Mouse (Mus musculus) bone marrow, adult 2 months (tissue): Measurements from ENCODE around the gene Samd14. TPM values are rescaled to one million over a fixed set of nuclear protein-coding genes. Genes with fewer than 3 reads are reported as not detected.

Experiments
- H3K27ac ChIP-seq: fragments of 200-500 bp; 2 replicates; pipeline ENCODE4 v1.5.1; 2012; ENCODE audit warnings: low read depth, mild to moderate bottlenecking, control low read depth, inconsistent platforms, low read length; ENCODE audit not compliant: control insufficient read depth, poor library complexity, insufficient read depth
- H3K4me1 ChIP-seq: fragments of 200-500 bp; 2 replicates; pipeline ENCODE4 v1.6.1; 2011; ENCODE audit warnings: low read length; ENCODE audit not compliant: control insufficient read depth, insufficient read depth
- H3K4me3 ChIP-seq: fragments of 200-500 bp; replicated peaks from 2 replicates; pipeline ENCODE3; 2011; ENCODE audit warnings: mild to moderate bottlenecking, low read depth, low read length, control low read depth; ENCODE audit not compliant: control insufficient read depth
- CTCF ChIP-seq: fragments of 200-500 bp; IDR thresholded peaks from 2 replicates; pipeline ENCODE4 v1.5.1; 2011; ENCODE audit warnings: low read length, control low read depth; ENCODE audit not compliant: control insufficient read depth, insufficient read depth
- POLR2A ChIP-seq: fragments of 200-500 bp; IDR thresholded peaks from 2 replicates; pipeline ENCODE4 v1.6.1; 2011; ENCODE audit warnings: low read depth, mild to moderate bottlenecking, control low read depth, low read length, borderline replicate concordance; ENCODE audit not compliant: control insufficient read depth
- WGBS: fragments of 180-500 bp; shearing (Covaris S2); methylation state at CpG from one replicate; pipeline ENCODE4 v1.1.7; 2018; 5-methylcytosine and 5-hydroxymethylcytosine counted together
- polyA plus RNA-seq: library from polyadenylated mRNA; stranded (reverse); fragments of >200 nt; gene quantifications from 2 replicates; pipeline ENCODE4 v1.2.4, GENCODE M21; 2011; ENCODE audit warnings: low replicate concordance; ENCODE audit not compliant: missing spikeins, insufficient read depth, insufficient read length

Samd14 gene
- polyA plus RNA-seq, 1 experiment, result 80.3 TPM

DNA sequence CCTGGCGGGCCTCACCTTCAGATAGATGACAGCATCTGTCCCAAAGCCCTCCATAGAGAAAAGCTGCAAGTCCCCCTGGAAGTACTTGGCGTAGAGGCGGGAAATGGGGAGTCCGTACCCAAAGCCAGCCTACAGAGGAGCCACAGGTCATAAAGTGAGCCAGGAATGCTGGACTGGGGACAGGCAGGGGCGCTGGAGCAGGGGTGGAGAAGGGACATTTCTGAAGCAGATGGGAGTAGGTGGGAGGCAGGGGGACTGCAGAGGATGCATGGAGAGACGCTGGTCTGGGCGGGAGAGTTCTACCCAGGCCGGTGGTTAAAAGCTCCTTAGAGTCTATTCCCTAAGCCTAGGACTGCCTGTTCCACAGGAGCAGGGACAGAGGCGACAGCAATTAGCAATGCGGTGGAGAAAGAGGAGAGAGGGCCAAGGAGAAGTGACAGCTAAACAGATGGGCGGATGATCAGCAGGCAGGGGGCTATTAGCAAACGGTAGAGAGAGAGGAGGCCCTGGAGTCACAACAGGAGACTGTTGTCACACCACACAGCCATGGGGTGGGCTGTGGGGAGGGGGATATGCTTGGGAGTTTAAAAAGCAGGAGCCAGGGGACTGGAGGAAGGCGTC is 18.3 kb downstream of the Samd14 start:
- no peak overlapping the region for H3K4me3 ChIP-seq
- TF ChIP-seq POLR2A, result no peak
- no peaks in the 10 kb centered on the region for H3K4me1 ChIP-seq
- WGBS, result 83% methylated on average over 13 of the region's 13 CpGs
- H3K27ac ChIP-seq, result no peak overlapping the region

DNA sequence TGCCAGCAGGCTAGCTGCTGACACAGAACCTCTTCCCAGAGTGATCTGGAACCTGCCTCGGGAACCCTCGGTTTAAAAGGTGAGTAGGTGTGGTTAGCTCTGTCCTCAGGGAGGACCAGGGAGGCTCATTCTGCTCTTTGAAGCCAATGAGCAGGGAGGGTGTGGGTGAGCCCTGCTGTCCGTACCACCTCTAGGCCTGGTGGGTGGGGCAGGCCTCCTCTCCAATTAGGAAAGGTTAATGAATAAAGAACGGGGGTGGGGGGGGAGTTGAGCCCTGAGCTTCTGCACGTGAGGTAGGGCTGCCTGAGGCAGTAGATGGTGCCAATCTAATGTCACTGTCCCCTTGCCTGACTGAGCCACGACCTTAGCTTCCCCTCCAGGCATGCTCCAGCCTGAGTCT is 23.3 kb downstream of the Samd14 start:
- Histone ChIP-seq H3K4me1 (no peaks in the 10 kb centered on the region), H3K27ac (no peak overlapping the region), H3K4me3 (no peak overlapping the region)
- no peak for TF ChIP-seq CTCF
- no peak for TF ChIP-seq POLR2A
- WGBS, result 74% methylated on average over 6 of the region's 6 CpGs

DNA sequence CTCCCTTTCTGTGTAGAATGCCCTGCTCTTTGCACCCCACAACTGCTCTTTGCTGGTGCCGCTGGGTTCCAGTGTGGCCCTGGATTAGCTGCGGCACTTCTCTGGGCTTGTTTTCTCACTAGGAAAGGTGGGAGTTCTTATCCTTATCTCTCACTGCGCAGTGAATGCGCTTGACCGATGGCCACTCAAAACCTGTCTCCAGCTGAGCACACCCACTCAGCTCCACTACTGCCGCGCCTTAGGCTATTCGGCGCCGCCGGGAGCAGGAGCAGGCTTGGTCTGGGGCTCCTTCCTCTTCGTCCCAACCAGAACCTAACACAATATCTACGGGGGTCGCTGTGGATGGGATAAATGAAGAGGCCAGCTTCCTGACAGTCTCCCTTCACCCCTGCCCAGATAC is 23.9 kb downstream of the Samd14 start:
- H3K4me1 ChIP-seq, result no peaks in the 10 kb centered on the region
- H3K27ac ChIP-seq, result no peak overlapping the region
- no peak for TF ChIP-seq POLR2A
- TF ChIP-seq CTCF, result no peak
- WGBS, result 89% methylated on average over 14 of the region's 14 CpGs
- no peak overlapping the region for H3K4me3 ChIP-seq

DNA sequence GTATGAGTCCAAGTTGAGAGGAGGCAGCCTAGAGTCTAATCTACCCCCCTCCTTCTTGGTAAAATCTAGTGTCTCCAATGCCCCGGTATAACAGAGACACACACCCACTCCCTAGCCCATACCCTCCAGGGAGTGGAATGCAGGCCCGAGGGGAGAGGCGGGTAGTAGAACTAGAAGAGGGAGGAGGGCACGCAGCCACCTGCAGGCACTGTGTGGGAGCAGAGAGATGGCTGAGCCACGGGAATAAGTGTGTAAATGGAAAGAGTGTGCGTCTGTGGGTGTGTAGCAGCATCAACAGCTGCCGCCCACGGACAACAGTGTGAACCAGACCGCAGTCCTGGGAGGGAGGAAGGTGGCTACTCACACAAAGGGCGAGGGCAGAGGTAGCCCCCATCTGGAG is 25.2 kb downstream of the Samd14 start:
- TF ChIP-seq CTCF (no peak), POLR2A (no peak)
- Histone ChIP-seq H3K27ac (no peak overlapping the region), H3K4me1 (no peaks in the 10 kb centered on the region), H3K4me3 (no peak overlapping the region)
- WGBS, result 75% methylated on average over 10 of the region's 10 CpGs

DNA sequence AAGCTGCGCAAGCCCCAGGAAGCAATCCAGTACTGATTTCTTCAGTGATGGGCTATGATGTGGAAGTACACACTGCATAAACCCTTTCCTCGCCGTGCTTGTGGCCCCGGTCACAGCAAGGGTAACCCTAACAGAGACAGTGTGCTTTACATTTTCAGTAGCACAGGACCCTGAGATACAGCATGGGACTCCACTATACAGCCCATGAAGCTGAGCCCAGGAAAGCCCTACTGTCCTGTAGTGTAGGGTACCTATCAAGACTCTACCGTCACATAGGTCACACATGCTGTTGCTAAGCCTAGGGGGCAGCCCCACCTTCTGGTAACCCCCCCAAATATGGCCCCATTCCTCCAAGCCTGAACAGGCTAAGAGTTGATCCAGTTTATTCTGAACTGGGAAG is 26.8 kb downstream of the Samd14 start:
- 94% methylated on average over 5 of the region's 5 CpGs for WGBS
- TF ChIP-seq CTCF (no peak), POLR2A (no peak)
- Histone ChIP-seq H3K27ac (no peak overlapping the region), H3K4me1 (peaks cover 1% of the 10 kb centered on the region; the same call in 1 of the 2 replicates), H3K4me3 (no peak overlapping the region)

DNA sequence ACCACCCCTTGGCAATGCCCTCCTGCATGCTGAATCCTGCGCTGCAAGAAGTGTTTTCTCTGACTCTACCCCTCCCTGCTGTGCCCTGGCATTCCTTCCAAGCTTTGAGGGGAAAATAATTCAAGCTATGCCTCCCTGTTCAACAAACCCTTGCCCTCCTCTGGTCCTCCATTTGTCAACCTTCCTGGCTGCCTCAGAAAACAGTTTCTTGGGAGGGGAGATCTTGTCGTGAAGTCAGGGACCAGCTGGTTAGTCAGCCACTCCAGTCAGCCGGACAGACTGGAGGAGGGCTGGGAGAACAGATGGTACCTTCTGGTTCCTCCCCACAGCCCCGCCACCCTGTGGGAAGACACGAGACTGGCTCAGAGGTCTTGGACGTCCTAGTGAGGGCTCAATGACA is 27.6 kb downstream of the Samd14 start:
- Histone ChIP-seq H3K4me3 (no peak overlapping the region), H3K27ac (no peak overlapping the region), H3K4me1 (peaks cover 1% of the 10 kb centered on the region; the same call in 1 of the 2 replicates)
- TF ChIP-seq CTCF, result no peak
- TF ChIP-seq POLR2A, result no peak
- WGBS, result 74% methylated on average over 6 of the region's 6 CpGs

DNA sequence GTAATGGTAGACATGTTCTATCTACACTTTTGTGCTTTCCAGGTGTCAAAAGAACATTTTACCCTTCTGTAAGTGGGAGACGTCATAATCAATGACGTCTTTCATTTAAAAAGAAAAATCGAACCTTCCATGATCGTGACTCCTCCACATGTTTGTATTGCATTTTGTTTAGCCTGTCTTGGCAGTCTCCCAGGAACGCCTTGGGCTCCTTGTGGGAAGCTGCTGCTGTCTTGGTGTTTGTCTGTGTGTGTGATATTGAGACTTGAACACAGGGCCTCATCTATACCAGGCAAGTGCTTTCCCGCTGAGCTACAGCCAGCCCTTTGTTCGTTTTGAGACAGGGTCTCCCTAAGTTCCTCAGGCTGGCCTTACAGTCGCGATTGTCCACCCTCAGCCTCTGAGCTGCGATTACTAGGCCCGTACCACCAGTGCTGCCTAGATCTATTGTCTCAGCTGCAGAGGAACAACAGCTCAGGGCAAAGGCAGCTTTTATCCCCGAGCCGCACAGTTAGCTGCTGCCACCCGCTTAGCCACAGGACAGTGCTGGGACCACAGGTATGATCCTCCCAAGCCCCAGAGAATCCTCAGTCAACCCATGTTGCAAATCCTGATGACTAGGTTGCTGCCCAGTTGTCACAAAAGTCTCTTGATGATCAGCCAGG is 28.6 kb downstream of the Samd14 start:
- 86% methylated on average over 14 of the region's 14 CpGs for WGBS
- no peak overlapping the region for H3K27ac ChIP-seq
- no peak overlapping the region for H3K4me3 ChIP-seq
- peaks cover 1% of the 10 kb centered on the region; the same call in 1 of the 2 replicates for H3K4me1 ChIP-seq
- TF ChIP-seq POLR2A (no peak), CTCF (no peak)

DNA sequence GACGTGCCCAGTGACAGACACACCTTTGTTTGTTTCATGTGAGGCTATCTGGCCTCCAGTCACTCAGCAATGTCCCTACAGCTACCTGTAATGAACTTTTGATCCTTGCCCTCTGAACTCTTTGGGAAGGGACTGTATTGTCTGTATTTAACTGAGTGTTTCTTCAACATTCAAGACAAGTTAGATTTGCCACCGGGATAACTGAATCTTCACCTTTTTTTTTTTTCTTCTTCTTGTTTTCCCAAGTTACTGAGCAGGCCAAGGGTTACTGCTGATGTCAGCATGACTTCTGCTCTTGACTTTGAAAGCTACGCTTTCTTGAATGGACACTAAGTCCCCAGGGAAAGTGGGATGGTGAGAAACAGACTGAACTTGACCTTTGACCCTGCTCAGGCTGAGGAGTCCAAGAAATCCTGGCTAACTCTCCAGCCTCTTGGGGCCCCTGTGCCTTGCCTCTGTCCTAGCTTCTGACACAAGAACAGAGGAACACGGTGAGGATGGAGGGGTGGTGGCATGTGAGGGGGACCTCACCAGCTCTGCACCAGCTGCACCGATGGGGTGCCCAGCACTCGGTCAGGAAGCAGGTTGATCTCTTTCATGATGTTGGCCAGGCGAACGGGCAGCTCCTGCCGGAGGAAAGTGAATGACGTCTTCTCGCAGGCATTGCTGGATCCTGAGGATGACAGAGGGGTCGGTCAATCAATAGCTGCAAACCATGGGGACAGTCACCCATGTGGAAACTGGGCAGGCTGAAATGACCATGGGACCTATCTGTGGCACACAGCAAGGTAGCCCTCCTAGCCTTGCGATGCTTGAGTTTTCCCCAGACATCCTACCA is 29.4 kb downstream of the Samd14 start:
- H3K4me1 ChIP-seq, result peaks cover 1% of the 10 kb centered on the region; the same call in 1 of the 2 replicates
- 84% methylated on average over 13 of the region's 13 CpGs for WGBS
- TF ChIP-seq CTCF (no peak), POLR2A (no peak)
- no peak overlapping the region for H3K4me3 ChIP-seq
- H3K27ac ChIP-seq, result no peak overlapping the region
